Mouse (Mus musculus): ENCODE results near the gene Kctd10. TPM values are rescaled to one million over a fixed set of nuclear protein-coding genes. Genes with fewer than 3 reads are reported as not detected.

The Kctd10 gene
- polyA plus RNA-seq, 1 experiment from 2014 or later: 129 TPM

GRCm38 (mm10) chr5:114412361-114412998 lies 32.2 kb upstream of the Kctd10 start:
- Histone ChIP-seq H3K4me3 (replicated peaks) (no peak overlapping the region), H3K27me3 (no peaks in the 10 kb centered on the region), H3K36me3 (peaks cover 100% of the 10 kb centered on the region), H3K4me2 (replicated peaks) (no peak overlapping the region), H3K27ac (replicated peaks) (no peak overlapping the region), H3K4me1 (0 out of 2 replicates have a peak, but pooled peaks cover 5% of the 10 kb centered on the region), H3K9me3 (replicated peaks) (no peaks in the 10 kb centered on the region), H3K9ac (no peak overlapping the region)
- 54% methylated on average over 23 of the region's 23 CpGs for WGBS
- ATAC-seq (ENCODE audit: insufficient number of reproducible peaks, low FRiP score, low TSS enrichment, low read depth): no peak

DNA sequence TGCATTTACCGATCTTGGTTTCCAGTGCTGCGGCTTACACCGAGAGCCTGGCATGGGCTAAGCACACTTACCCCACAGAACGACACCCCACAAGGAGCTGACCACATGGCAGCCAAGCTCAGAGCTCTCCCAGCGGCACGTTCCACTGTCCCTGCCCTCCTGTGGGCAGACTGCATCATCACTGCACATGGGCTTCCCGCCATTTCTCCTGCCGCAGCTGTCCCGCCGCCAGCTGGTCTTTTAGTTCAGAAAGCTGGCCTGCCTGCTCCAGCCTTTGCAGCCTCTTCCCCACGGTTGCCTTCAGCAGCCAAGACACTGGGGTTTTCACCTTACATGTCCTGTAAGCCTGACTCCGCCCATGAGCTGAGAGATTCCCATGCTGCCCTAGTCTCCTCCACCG lies 30.1 kb upstream of the Kctd10 start:
- H3K36me3 ChIP-seq: peaks cover 100% of the 10 kb centered on the region
- H3K9me3 ChIP-seq (replicated peaks): no peaks in the 10 kb centered on the region
- no peaks in the 10 kb centered on the region for H3K27me3 ChIP-seq
- 86% methylated on average over 13 of the region's 13 CpGs for WGBS
- ATAC-seq (ENCODE audit: insufficient number of reproducible peaks, low FRiP score, low TSS enrichment, low read depth): no peak
- H3K9ac ChIP-seq: no peak overlapping the region
- no peak overlapping the region for H3K27ac ChIP-seq (replicated peaks)
- no peak overlapping the region for H3K4me3 ChIP-seq (replicated peaks)
- H3K4me1 ChIP-seq: 0 out of 2 replicates have a peak, but pooled peaks cover 8% of the 10 kb centered on the region
- H3K4me2 ChIP-seq (replicated peaks): no peak overlapping the region

DNA sequence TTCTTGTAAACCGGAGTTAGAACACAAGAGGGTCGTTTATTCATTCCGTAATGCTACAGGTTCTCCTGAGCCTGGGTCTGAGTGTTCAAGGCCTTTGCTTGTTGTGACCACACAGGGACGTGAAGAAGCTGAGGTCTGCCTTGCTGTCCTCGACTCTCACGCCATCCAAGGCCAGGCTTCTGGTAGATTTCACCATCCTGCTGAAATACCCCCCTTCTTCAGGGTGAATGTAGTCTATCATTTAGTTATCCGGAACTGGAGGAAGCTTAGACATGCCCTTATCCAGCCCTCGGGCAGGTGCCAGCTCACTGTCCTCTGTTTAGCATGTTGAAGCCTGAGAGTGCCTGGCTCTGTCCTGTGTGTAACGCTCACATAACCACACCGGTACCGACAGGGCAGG lies 28.5 kb upstream of the Kctd10 start:
- H3K4me3 ChIP-seq (replicated peaks): no peak overlapping the region
- H3K27me3 ChIP-seq: no peaks in the 10 kb centered on the region
- H3K27ac ChIP-seq (replicated peaks): no peak overlapping the region
- WGBS: 84% methylated on average over 11 of the region's 11 CpGs
- H3K9me3 ChIP-seq (replicated peaks): no peaks in the 10 kb centered on the region
- H3K9ac ChIP-seq: no peak overlapping the region
- no peak for ATAC-seq (ENCODE audit: insufficient number of reproducible peaks, low FRiP score, low TSS enrichment, low read depth)
- 0 out of 2 replicates have a peak, but pooled peaks cover 8% of the 10 kb centered on the region for H3K4me1 ChIP-seq
- H3K36me3 ChIP-seq: peaks cover 100% of the 10 kb centered on the region
- H3K4me2 ChIP-seq (replicated peaks): no peak overlapping the region

DNA sequence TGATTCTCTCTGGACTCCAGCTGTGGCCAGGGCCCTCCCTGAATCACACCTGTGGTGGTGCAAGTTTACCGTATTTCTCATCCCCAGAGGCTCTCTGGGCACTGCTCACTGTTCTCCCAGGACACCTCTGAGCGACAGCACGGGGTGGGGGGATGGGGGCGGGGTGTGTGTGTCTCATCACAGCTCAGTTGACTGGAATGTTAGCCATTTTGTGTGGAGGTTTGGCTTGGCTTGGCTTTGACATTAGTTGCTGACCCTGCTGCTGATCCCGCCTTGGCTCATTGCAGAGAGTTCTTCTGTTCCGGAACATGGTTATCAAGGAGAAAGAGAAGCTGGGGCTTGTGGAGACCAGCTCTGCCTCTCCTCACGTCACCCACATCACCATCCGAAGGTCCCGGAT lies 27.5 kb upstream of the Kctd10 start:
- Histone ChIP-seq H3K36me3 (peaks cover 100% of the 10 kb centered on the region), H3K27ac (replicated peaks) (no peak overlapping the region), H3K4me3 (replicated peaks) (no peak overlapping the region), H3K9me3 (replicated peaks) (no peaks in the 10 kb centered on the region), H3K4me2 (replicated peaks) (no peak overlapping the region), H3K4me1 (0 out of 2 replicates have a peak, but pooled peaks cover 4% of the 10 kb centered on the region), H3K27me3 (no peaks in the 10 kb centered on the region), H3K9ac (no peak overlapping the region)
- WGBS: 82% methylated on average over 9 of the region's 9 CpGs
- ATAC-seq (ENCODE audit: insufficient number of reproducible peaks, low FRiP score, low TSS enrichment, low read depth): no peak

DNA sequence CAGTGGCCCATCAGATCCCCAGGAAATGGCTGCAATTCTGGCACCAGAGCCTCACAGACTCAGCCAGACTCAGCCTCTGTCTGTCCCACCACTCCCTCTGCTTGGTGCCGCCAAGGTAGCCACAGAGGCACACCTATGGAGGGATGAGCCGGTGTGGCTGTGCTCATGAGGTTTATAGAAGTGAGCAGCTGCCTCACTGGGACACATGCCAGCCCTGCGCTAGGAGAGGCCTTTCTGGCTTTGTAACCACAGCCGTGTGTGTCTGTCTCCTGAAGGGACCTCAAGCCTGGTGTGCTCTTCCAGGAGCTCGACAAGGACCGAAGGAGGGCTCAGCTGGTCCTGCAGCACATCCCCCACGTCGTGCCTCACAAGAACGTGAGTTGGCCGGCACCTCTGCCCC lies 27.0 kb upstream of the Kctd10 start:
- Histone ChIP-seq H3K4me2 (replicated peaks) (no peak overlapping the region), H3K36me3 (peaks cover 100% of the 10 kb centered on the region), H3K27me3 (no peaks in the 10 kb centered on the region), H3K4me1 (0 out of 2 replicates have a peak, but pooled peaks cover 4% of the 10 kb centered on the region), H3K27ac (replicated peaks) (no peak overlapping the region), H3K4me3 (replicated peaks) (no peak overlapping the region), H3K9ac (no peak overlapping the region), H3K9me3 (replicated peaks) (no peaks in the 10 kb centered on the region)
- ATAC-seq (ENCODE audit: insufficient number of reproducible peaks, low FRiP score, low TSS enrichment, low read depth): no peak
- WGBS: 82% methylated on average over 10 of the region's 10 CpGs

- H3K36me3 ChIP-seq: peaks cover 100% of the 10 kb centered on the region
- 73% methylated on average over 14 of the region's 14 CpGs for WGBS
- 0 out of 2 replicates have a peak, but pooled peaks cover 4% of the 10 kb centered on the region for H3K4me1 ChIP-seq
- no peak overlapping the region for H3K9ac ChIP-seq
- no peak overlapping the region for H3K27ac ChIP-seq (replicated peaks)
- no peak overlapping the region for H3K4me2 ChIP-seq (replicated peaks)
- H3K9me3 ChIP-seq (replicated peaks): no peaks in the 10 kb centered on the region
- ATAC-seq (ENCODE audit: insufficient number of reproducible peaks, low FRiP score, low TSS enrichment, low read depth): no peak
- H3K4me3 ChIP-seq (replicated peaks): no peak overlapping the region
- no peaks in the 10 kb centered on the region for H3K27me3 ChIP-seq
These were observed 26.3 kb upstream of the Kctd10 start for GRCm38 (mm10) chr5:114406592-114406991.

DNA sequence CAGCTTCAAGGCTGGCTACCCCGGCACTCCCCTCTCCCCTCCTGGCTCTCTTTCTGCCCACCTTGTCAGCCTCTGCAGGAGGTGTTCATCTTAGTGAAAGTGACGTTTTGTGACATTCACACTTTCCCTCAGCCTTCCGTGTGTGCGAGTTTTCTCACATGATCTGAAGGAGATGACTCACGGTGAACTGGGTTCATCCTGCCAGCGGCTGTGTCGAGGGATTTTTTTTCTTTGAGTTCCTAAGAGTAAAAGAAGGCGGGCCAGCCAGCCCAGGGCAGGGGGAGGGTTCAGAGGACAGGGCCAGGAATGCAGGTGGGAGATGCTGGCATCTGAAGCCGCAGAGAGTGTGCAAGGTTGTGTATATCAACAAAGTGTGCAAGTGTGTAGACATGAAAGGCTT lies 12.9 kb upstream of the Kctd10 start:
- Histone ChIP-seq H3K4me1 (no peaks in the 10 kb centered on the region), H3K9ac (no peak overlapping the region), H3K27me3 (no peaks in the 10 kb centered on the region), H3K27ac (replicated peaks) (0 out of 2 replicates have a peak overlapping the region, but pooled peaks have one; percentile 44), H3K9me3 (replicated peaks) (no peaks in the 10 kb centered on the region), H3K4me2 (replicated peaks) (no peak overlapping the region), H3K4me3 (replicated peaks) (no peak overlapping the region), H3K36me3 (peaks cover 91% of the 10 kb centered on the region)
- 68% methylated on average over 9 of the region's 9 CpGs for WGBS
- no peak for ATAC-seq (ENCODE audit: insufficient number of reproducible peaks, low FRiP score, low TSS enrichment, low read depth)

GRCm38 (mm10) chr5:114384448-114384847 lies 4.1 kb upstream of the Kctd10 start:
- no peak overlapping the region for H3K4me2 ChIP-seq (replicated peaks)
- H3K36me3 ChIP-seq: peaks cover 54% of the 10 kb centered on the region
- H3K4me3 ChIP-seq (replicated peaks): no peak overlapping the region
- peaks cover 15% of the 10 kb centered on the region for H3K4me1 ChIP-seq
- 89% methylated on average over 8 of the region's 8 CpGs for WGBS
- no peak overlapping the region for H3K27ac ChIP-seq (replicated peaks)
- H3K9ac ChIP-seq: no peak overlapping the region
- H3K27me3 ChIP-seq: no peaks in the 10 kb centered on the region
- H3K9me3 ChIP-seq (replicated peaks): no peaks in the 10 kb centered on the region
- ATAC-seq (ENCODE audit: insufficient number of reproducible peaks, low FRiP score, low TSS enrichment, low read depth): no peak

DNA sequence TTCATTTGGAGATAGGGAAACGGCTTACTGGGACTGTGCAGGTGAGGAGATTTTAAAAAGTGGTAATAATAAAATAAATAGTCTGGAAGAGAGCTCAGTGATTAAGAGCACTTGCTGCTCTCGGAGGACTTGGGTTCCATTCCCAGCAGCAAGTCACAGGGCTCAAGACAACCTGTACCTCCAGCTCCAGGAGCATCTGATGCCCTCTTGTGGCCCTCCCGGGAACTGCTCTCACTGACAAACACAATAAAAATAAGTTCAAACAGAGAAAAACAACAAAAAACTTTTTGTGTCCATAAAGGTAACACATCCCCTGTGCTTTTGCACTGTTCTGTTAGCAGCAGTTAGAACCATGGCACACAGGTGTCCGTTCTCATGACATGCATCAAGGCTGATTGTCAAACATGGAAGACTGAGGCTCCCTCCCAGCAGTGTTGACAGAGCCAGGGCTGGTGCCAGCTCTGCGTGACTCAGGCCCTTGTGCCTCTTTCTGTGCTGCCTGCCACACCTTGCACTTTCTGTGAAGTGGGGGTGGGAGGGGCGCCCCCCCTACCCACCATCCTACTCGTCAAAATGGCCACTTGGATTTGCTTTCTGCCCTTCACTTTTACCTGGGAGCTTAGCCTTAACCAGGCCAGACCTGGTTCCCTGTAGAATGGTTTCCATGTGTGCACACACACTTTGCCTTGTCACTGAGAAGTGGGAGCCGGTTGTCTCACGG lies 3.0 kb upstream of the Kctd10 start:
- WGBS: 83% methylated on average over 9 of the region's 9 CpGs
- Histone ChIP-seq H3K9me3 (replicated peaks) (no peaks in the 10 kb centered on the region), H3K4me1 (peaks cover 26% of the 10 kb centered on the region), H3K9ac (no peak overlapping the region), H3K27me3 (no peaks in the 10 kb centered on the region), H3K4me2 (replicated peaks) (no peak overlapping the region), H3K4me3 (replicated peaks) (no peak overlapping the region), H3K27ac (replicated peaks) (no peak overlapping the region), H3K36me3 (peaks cover 43% of the 10 kb centered on the region)
- no peak for ATAC-seq (ENCODE audit: insufficient number of reproducible peaks, low FRiP score, low TSS enrichment, low read depth)

GRCm38 (mm10) chr5:114381013-114381351 lies 674 bp upstream of the Kctd10 start:
- Histone ChIP-seq H3K27me3 (no peaks in the 10 kb centered on the region), H3K4me2 (replicated peaks) (peak overlapping the region; percentile 79), H3K9ac (peak overlapping the region; percentile 97), H3K4me3 (replicated peaks) (peak overlapping the region; percentile 76), H3K9me3 (replicated peaks) (no peaks in the 10 kb centered on the region), H3K27ac (replicated peaks) (peak overlapping the region; percentile 88), H3K36me3 (peaks cover 19% of the 10 kb centered on the region), H3K4me1 (peaks cover 47% of the 10 kb centered on the region)
- ATAC-seq (ENCODE audit: insufficient number of reproducible peaks, low FRiP score, low TSS enrichment, low read depth): no peak
- whole genome bisulfite sequencing: under 1% methylated on average over 18 of the region's 18 CpGs

GRCm38 (mm10) chr5:114379763-114380162 lies 545 bp downstream of the Kctd10 start:
- Histone ChIP-seq H3K27me3 (no peaks in the 10 kb centered on the region), H3K9ac (peak overlapping the region; percentile 77), H3K27ac (replicated peaks) (peak overlapping the region; percentile 88), H3K4me2 (replicated peaks) (peak overlapping the region; percentile 79), H3K4me1 (peaks cover 59% of the 10 kb centered on the region), H3K9me3 (replicated peaks) (no peaks in the 10 kb centered on the region), H3K4me3 (replicated peaks) (peak overlapping the region; percentile 76), H3K36me3 (peaks cover 17% of the 10 kb centered on the region)
- whole genome bisulfite sequencing: 1% methylated on average over 20 of the region's 20 CpGs
- ATAC-seq (ENCODE audit: insufficient number of reproducible peaks, low FRiP score, low TSS enrichment, low read depth): peak; percentile 30; the same call in 1 of the 2 replicates

Measured in embryonic facial prominence, embryonic 15.5 days (tissue).